Mouse (Mus musculus) cerebellum, postnatal 36 days (tissue): ENCODE measurements around the gene Mmp2.
"Not testable (repeated sequence)": the region's sequence is repeated elsewhere in the genome, so short reads cannot be mapped to it uniquely, and the experiment has no call there.

Source experiments
- DNase-seq, 2 experiments: peaks; one replicate each; pipeline ENCODE4 v3.0.0; 2021 to 2022; ENCODE audit warnings: mixed read lengths in 2 of 2

Mmp2 gene

GRCm38 (mm10) chr8:92827243-92828034 is at the start of gene Mmp2:
Mmp2 (plus strand) TSS chr8:92827291.
- no peak for DNase-seq

GRCm38 (mm10) chr8:92780976-92781375 is 46.1 kb upstream of the Mmp2 start:
- DNase-seq = no peak

- DNase-seq = no peak
Measured at GRCm38 (mm10) chr8:92783906-92784610, 43.0 kb upstream of the Mmp2 start.

- no peak for DNase-seq
Measured at GRCm38 (mm10) chr8:92790835-92791234, 36.3 kb upstream of the Mmp2 start.

GRCm38 (mm10) chr8:92791999-92792398 is 35.1 kb upstream of the Mmp2 start:
- DNase-seq = not testable (repeated sequence)

- no peak for DNase-seq
Measured at GRCm38 (mm10) chr8:92793852-92794580, 33.1 kb upstream of the Mmp2 start.

GRCm38 (mm10) chr8:92797527-92797931 is 29.6 kb upstream of the Mmp2 start:
- no peak for DNase-seq

- no peak for DNase-seq
Measured at GRCm38 (mm10) chr8:92799406-92799805, 27.7 kb upstream of the Mmp2 start.

- DNase-seq = no peak
Measured at GRCm38 (mm10) chr8:92801231-92801630, 25.9 kb upstream of the Mmp2 start.

- no peak for DNase-seq
Measured at GRCm38 (mm10) chr8:92802591-92802990, 24.5 kb upstream of the Mmp2 start.

- no peak for DNase-seq
Measured at GRCm38 (mm10) chr8:92812773-92813172, 14.3 kb upstream of the Mmp2 start.

- no peak for DNase-seq
Measured at GRCm38 (mm10) chr8:92815661-92816060, 11.4 kb upstream of the Mmp2 start.

- DNase-seq = peak; percentile 59 to 62
Measured at GRCm38 (mm10) chr8:92817928-92818818, 8.9 kb upstream of the Mmp2 start.

- DNase-seq = no peak
Measured at GRCm38 (mm10) chr8:92821151-92821550, 5.9 kb upstream of the Mmp2 start.

GRCm38 (mm10) chr8:92822386-92822785 is 4.7 kb upstream of the Mmp2 start:
- DNase-seq = no peak

GRCm38 (mm10) chr8:92825991-92826390 is 1.1 kb upstream of the Mmp2 start:
- no peak for DNase-seq

GRCm38 (mm10) chr8:92828251-92828743 is 1.2 kb downstream of the Mmp2 start:
- DNase-seq = peak in 1 of 2 experiments; percentile 9

GRCm38 (mm10) chr8:92834065-92834731 is 7.1 kb downstream of the Mmp2 start:
- DNase-seq = no peak

- DNase-seq = no peak
Measured at GRCm38 (mm10) chr8:92834786-92835500, 7.9 kb downstream of the Mmp2 start.

- no peak for DNase-seq
Measured at GRCm38 (mm10) chr8:92835901-92836300, 8.8 kb downstream of the Mmp2 start.

- no peak for DNase-seq
Measured at GRCm38 (mm10) chr8:92838616-92839015, 11.5 kb downstream of the Mmp2 start.
